Mouse (Mus musculus): Measurements from ENCODE around the gene Arhgef26. TPM values are rescaled to one million over a fixed set of nuclear protein-coding genes. Genes with fewer than 3 reads are reported as not detected.

Arhgef26 gene
- polyA plus RNA-seq, 1 experiment from 2014 or later: 21.0 TPM

GRCm38 (mm10) chr3:62392636-62393035, 54.5 kb downstream of the Arhgef26 start:
- ATAC-seq (ENCODE audit: borderline replicate concordance, extremely low read depth, low FRiP score, low TSS enrichment): peak; percentile 75; the same call in 1 of the 2 replicates
- Histone ChIP-seq H3K36me3 (no peaks in the 10 kb centered on the region), H3K27me3 (no peaks in the 10 kb centered on the region), H3K27ac (peak overlapping the region; percentile 75), H3K9ac (no peak overlapping the region), H3K4me2 (no peak overlapping the region), H3K4me1 (peaks cover 17% of the 10 kb centered on the region), H3K4me3 (no peak overlapping the region), H3K9me3 (no peaks in the 10 kb centered on the region)

- peaks cover 20% of the 10 kb centered on the region for H3K4me1 ChIP-seq
- no peak overlapping the region for H3K4me2 ChIP-seq
- no peak for ATAC-seq (ENCODE audit: borderline replicate concordance, extremely low read depth, low FRiP score, low TSS enrichment)
- 56% methylated on average over 7 of the region's 7 CpGs for WGBS
- H3K27me3 ChIP-seq: no peaks in the 10 kb centered on the region
- no peak overlapping the region for H3K4me3 ChIP-seq
- no peaks in the 10 kb centered on the region for H3K9me3 ChIP-seq
- no peaks in the 10 kb centered on the region for H3K36me3 ChIP-seq
- H3K27ac ChIP-seq: 0 out of 2 replicates have a peak overlapping the region, but pooled peaks have one; percentile 16
- no peak overlapping the region for H3K9ac ChIP-seq
These were observed 56.1 kb downstream of the Arhgef26 start for GRCm38 (mm10) chr3:62394284-62394683.

- Histone ChIP-seq H3K9me3 (no peaks in the 10 kb centered on the region), H3K4me3 (no peak overlapping the region), H3K27ac (no peak overlapping the region), H3K4me2 (no peak overlapping the region), H3K36me3 (no peaks in the 10 kb centered on the region), H3K9ac (no peak overlapping the region), H3K27me3 (no peaks in the 10 kb centered on the region), H3K4me1 (peaks cover 22% of the 10 kb centered on the region)
- 61% methylated on average over 5 of the region's 5 CpGs for WGBS
- no peak for ATAC-seq (ENCODE audit: borderline replicate concordance, extremely low read depth, low FRiP score, low TSS enrichment)
These were observed 57.2 kb downstream of the Arhgef26 start for GRCm38 (mm10) chr3:62395368-62395767.

- Histone ChIP-seq H3K4me3 (no peak overlapping the region), H3K27me3 (no peaks in the 10 kb centered on the region), H3K36me3 (no peaks in the 10 kb centered on the region), H3K27ac (no peak overlapping the region), H3K4me1 (peaks cover 22% of the 10 kb centered on the region), H3K4me2 (no peak overlapping the region), H3K9me3 (no peaks in the 10 kb centered on the region), H3K9ac (no peak overlapping the region)
- WGBS: 54% methylated on average over 5 of the region's 5 CpGs
- ATAC-seq (ENCODE audit: borderline replicate concordance, extremely low read depth, low FRiP score, low TSS enrichment): no peak
These were observed 58.0 kb downstream of the Arhgef26 start for GRCm38 (mm10) chr3:62396109-62396508.

- H3K27ac ChIP-seq: no peak overlapping the region
- no peaks in the 10 kb centered on the region for H3K36me3 ChIP-seq
- H3K27me3 ChIP-seq: no peaks in the 10 kb centered on the region
- H3K4me3 ChIP-seq: no peak overlapping the region
- H3K4me1 ChIP-seq: peaks cover 16% of the 10 kb centered on the region
- H3K4me2 ChIP-seq: no peak overlapping the region
- ATAC-seq (ENCODE audit: borderline replicate concordance, extremely low read depth, low FRiP score, low TSS enrichment): no peak
- no peak overlapping the region for H3K9ac ChIP-seq
- H3K9me3 ChIP-seq: no peaks in the 10 kb centered on the region
These were observed 60.0 kb downstream of the Arhgef26 start for GRCm38 (mm10) chr3:62398094-62398493.

- Histone ChIP-seq H3K4me1 (peaks cover 12% of the 10 kb centered on the region; the same call in 1 of the 2 replicates), H3K4me3 (no peak overlapping the region), H3K27ac (no peak overlapping the region), H3K9me3 (no peaks in the 10 kb centered on the region), H3K27me3 (no peaks in the 10 kb centered on the region), H3K4me2 (no peak overlapping the region), H3K36me3 (no peaks in the 10 kb centered on the region), H3K9ac (no peak overlapping the region)
- WGBS: 85% methylated on average over 12 of the region's 12 CpGs
- no peak for ATAC-seq (ENCODE audit: borderline replicate concordance, extremely low read depth, low FRiP score, low TSS enrichment)
These were observed 61.9 kb downstream of the Arhgef26 start for GRCm38 (mm10) chr3:62399826-62400746.

GRCm38 (mm10) chr3:62402466-62402865, 64.3 kb downstream of the Arhgef26 start:
- 69% methylated on average over 2 of the region's 2 CpGs for WGBS

GRCm38 (mm10) chr3:62404477-62405246, 66.5 kb downstream of the Arhgef26 start:
- 72% methylated on average over 7 of the region's 7 CpGs for WGBS
- Histone ChIP-seq H3K9me3 (no peaks in the 10 kb centered on the region), H3K27ac (no peak overlapping the region), H3K4me3 (no peak overlapping the region), H3K9ac (no peak overlapping the region), H3K27me3 (no peaks in the 10 kb centered on the region), H3K36me3 (no peaks in the 10 kb centered on the region), H3K4me1 (no peaks in the 10 kb centered on the region), H3K4me2 (no peak overlapping the region)
- ATAC-seq (ENCODE audit: borderline replicate concordance, extremely low read depth, low FRiP score, low TSS enrichment): no peak

More at GRCm38 (mm10) chr3:62402466-62402865, 64.3 kb downstream of the Arhgef26 start:
- no peak overlapping the region for H3K4me3 ChIP-seq
- H3K9ac ChIP-seq: no peak overlapping the region
- 0 out of 2 replicates have a peak, but pooled peaks cover 5% of the 10 kb centered on the region for H3K4me1 ChIP-seq
- H3K36me3 ChIP-seq: no peaks in the 10 kb centered on the region
- H3K4me2 ChIP-seq: no peak overlapping the region
- ATAC-seq (ENCODE audit: borderline replicate concordance, extremely low read depth, low FRiP score, low TSS enrichment): no peak
- H3K27me3 ChIP-seq: no peaks in the 10 kb centered on the region
- no peak overlapping the region for H3K27ac ChIP-seq
- no peaks in the 10 kb centered on the region for H3K9me3 ChIP-seq

GRCm38 (mm10) chr3:62409555-62410182, 71.5 kb downstream of the Arhgef26 start:
- Histone ChIP-seq H3K4me1 (0 out of 2 replicates have a peak, but pooled peaks cover 9% of the 10 kb centered on the region), H3K4me3 (no peak overlapping the region), H3K36me3 (no peaks in the 10 kb centered on the region), H3K9me3 (no peaks in the 10 kb centered on the region), H3K9ac (no peak overlapping the region), H3K4me2 (no peak overlapping the region), H3K27me3 (no peaks in the 10 kb centered on the region), H3K27ac (no peak overlapping the region)
- 62% methylated on average over 8 of the region's 8 CpGs for WGBS
- no peak for ATAC-seq (ENCODE audit: borderline replicate concordance, extremely low read depth, low FRiP score, low TSS enrichment)

- 83% methylated on average over 4 of the region's 4 CpGs for WGBS
- Histone ChIP-seq H3K4me1 (0 out of 2 replicates have a peak, but pooled peaks cover 9% of the 10 kb centered on the region), H3K9ac (no peak overlapping the region), H3K4me3 (no peak overlapping the region), H3K27ac (no peak overlapping the region), H3K9me3 (no peaks in the 10 kb centered on the region), H3K27me3 (no peaks in the 10 kb centered on the region), H3K4me2 (no peak overlapping the region), H3K36me3 (no peaks in the 10 kb centered on the region)
- no peak for ATAC-seq (ENCODE audit: borderline replicate concordance, extremely low read depth, low FRiP score, low TSS enrichment)
These were observed 72.3 kb downstream of the Arhgef26 start for GRCm38 (mm10) chr3:62410491-62410890.

GRCm38 (mm10) chr3:62412704-62413103, 74.6 kb downstream of the Arhgef26 start:
- H3K9ac ChIP-seq: no peak overlapping the region
- H3K27ac ChIP-seq: 0 out of 2 replicates have a peak overlapping the region, but pooled peaks have one; percentile 53
- WGBS: 42% methylated on average over 7 of the region's 7 CpGs
- H3K9me3 ChIP-seq: no peaks in the 10 kb centered on the region
- ATAC-seq (ENCODE audit: borderline replicate concordance, extremely low read depth, low FRiP score, low TSS enrichment): peak; percentile 68; the same call in 1 of the 2 replicates
- H3K4me1 ChIP-seq: 0 out of 2 replicates have a peak, but pooled peaks cover 9% of the 10 kb centered on the region
- no peaks in the 10 kb centered on the region for H3K36me3 ChIP-seq
- no peaks in the 10 kb centered on the region for H3K27me3 ChIP-seq
- no peak overlapping the region for H3K4me3 ChIP-seq
- H3K4me2 ChIP-seq: no peak overlapping the region
